Mouse (Mus musculus) midbrain, embryonic 16.5 days (tissue): ENCODE measurements at regions not wholly inside any gene's neighbourhood (a gene's known extent, or its start where the extent isn't known, plus 50 kb on each side); places are given as distances from the start of the nearest gene placed in this dataset.

Experiments used
- ATAC-seq: fragments of 200-750 bp; cut with Nextera tagmentation; 2 replicates; pipeline ENCODE4 v1.8.0; 2017; ENCODE audit warnings: moderate TSS enrichment
- H3K27ac ChIP-seq: fragments of 300-500 bp; sonication (generic); 2 replicates; pipeline ENCODE4 v1.5.1; 2014; ENCODE audit warnings: mild to moderate bottlenecking, low read length, mixed read lengths
- H3K27me3 ChIP-seq: fragments of 300-500 bp; sonication (generic); 2 replicates; pipeline ENCODE4 v1.6.1; 2014; ENCODE audit warnings: low read depth, low read length, mixed read lengths; ENCODE audit not compliant: control insufficient read depth, insufficient read depth
- H3K36me3 ChIP-seq: fragments of 300-500 bp; sonication (generic); 2 replicates; pipeline ENCODE4 v1.6.1; 2014; ENCODE audit warnings: mild to moderate bottlenecking, low read length, moderate library complexity, mixed read lengths; ENCODE audit not compliant: control insufficient read depth, insufficient read depth
- H3K4me1 ChIP-seq: fragments of 300-500 bp; sonication (generic); 2 replicates; pipeline ENCODE4 v1.6.1; 2014; ENCODE audit warnings: mild to moderate bottlenecking, low read length, mixed read lengths; ENCODE audit not compliant: control insufficient read depth, insufficient read depth
- H3K4me2 ChIP-seq: fragments of 300-500 bp; sonication (generic); 2 replicates; pipeline ENCODE4 v1.6.1; 2014; ENCODE audit warnings: mild to moderate bottlenecking, low read length, mixed read lengths
- H3K4me3 ChIP-seq: fragments of 300-500 bp; sonication (generic); 2 replicates; pipeline ENCODE4 v1.5.1; 2014; ENCODE audit warnings: low read depth, mild to moderate bottlenecking, low read length, moderate library complexity, mixed read lengths
- H3K9ac ChIP-seq: fragments of 300-500 bp; sonication (generic); 2 replicates; pipeline ENCODE4 v1.6.1; 2014; ENCODE audit warnings: low read depth, low read length, mixed read lengths
- H3K9me3 ChIP-seq: fragments of 300-500 bp; sonication (generic); replicated peaks from 2 replicates; pipeline ENCODE4 v1.6.1; 2014; ENCODE audit warnings: mild to moderate bottlenecking, low read length, mixed read lengths; ENCODE audit not compliant: control insufficient read depth, poor library complexity, severe bottlenecking
- WGBS: fragments of 180-500 bp; shearing (Covaris S2); extraction: QIAGEN DNeasy Blood & Tissue Kit; methylation state at CpG from one replicate; pipeline ENCODE4 v1.1.7; 2014; 5-methylcytosine and 5-hydroxymethylcytosine counted together

- 52% methylated on average over 6 of the region's 6 CpGs for WGBS
Observed at GRCm38 (mm10) chr1:186237556-186237955, 120.4 kb upstream of the Lyplal1 start.

GRCm38 (mm10) chr1:186236267-186237020 lies 119.3 kb upstream of the Lyplal1 start:
- no peaks in the 10 kb centered on the region for H3K9me3 ChIP-seq
- H3K27me3 ChIP-seq: no peaks in the 10 kb centered on the region
- WGBS: 56% methylated on average over 7 of the region's 7 CpGs
- H3K4me2 ChIP-seq: no peak overlapping the region
- H3K36me3 ChIP-seq: no peaks in the 10 kb centered on the region
- no peak overlapping the region for H3K4me3 ChIP-seq
- H3K9ac ChIP-seq: no peak overlapping the region
- no peak for ATAC-seq
- H3K4me1 ChIP-seq: no peaks in the 10 kb centered on the region
- no peak overlapping the region for H3K27ac ChIP-seq

More at GRCm38 (mm10) chr1:186237556-186237955, 120.4 kb upstream of the Lyplal1 start:
- Histone ChIP-seq H3K27ac (no peak overlapping the region), H3K4me3 (no peak overlapping the region), H3K9ac (no peak overlapping the region), H3K9me3 (no peaks in the 10 kb centered on the region), H3K4me2 (no peak overlapping the region), H3K27me3 (no peaks in the 10 kb centered on the region), H3K36me3 (no peaks in the 10 kb centered on the region), H3K4me1 (no peaks in the 10 kb centered on the region)
- ATAC-seq: no peak

- no peak overlapping the region for H3K27ac ChIP-seq
- ATAC-seq: no peak
- H3K4me3 ChIP-seq: no peak overlapping the region
- no peak overlapping the region for H3K4me2 ChIP-seq
- 69% methylated on average over 6 of the region's 6 CpGs for WGBS
- no peaks in the 10 kb centered on the region for H3K27me3 ChIP-seq
- no peaks in the 10 kb centered on the region for H3K9me3 ChIP-seq
- H3K4me1 ChIP-seq: no peaks in the 10 kb centered on the region
- H3K36me3 ChIP-seq: no peaks in the 10 kb centered on the region
- no peak overlapping the region for H3K9ac ChIP-seq
Observed at GRCm38 (mm10) chr1:186234536-186234935, 117.4 kb upstream of the Lyplal1 start.

- Histone ChIP-seq H3K4me1 (no peaks in the 10 kb centered on the region), H3K27me3 (no peaks in the 10 kb centered on the region), H3K4me2 (no peak overlapping the region), H3K27ac (no peak overlapping the region), H3K4me3 (no peak overlapping the region), H3K36me3 (no peaks in the 10 kb centered on the region), H3K9ac (no peak overlapping the region), H3K9me3 (no peaks in the 10 kb centered on the region)
- ATAC-seq: no peak
- WGBS: 74% methylated on average over 5 of the region's 5 CpGs
Observed at GRCm38 (mm10) chr1:186230476-186230875, 113.4 kb upstream of the Lyplal1 start.

- H3K27me3 ChIP-seq: no peaks in the 10 kb centered on the region
- no peak overlapping the region for H3K4me2 ChIP-seq
- H3K4me1 ChIP-seq: no peaks in the 10 kb centered on the region
- no peaks in the 10 kb centered on the region for H3K9me3 ChIP-seq
- no peaks in the 10 kb centered on the region for H3K36me3 ChIP-seq
- WGBS: 89% methylated on average over 6 of the region's 6 CpGs
- ATAC-seq: no peak
- H3K4me3 ChIP-seq: no peak overlapping the region
- H3K27ac ChIP-seq: no peak overlapping the region
- no peak overlapping the region for H3K9ac ChIP-seq
Observed at GRCm38 (mm10) chr1:186229856-186230255, 112.7 kb upstream of the Lyplal1 start.

GRCm38 (mm10) chr1:186228396-186228795 lies 111.3 kb upstream of the Lyplal1 start:
- Histone ChIP-seq H3K36me3 (no peaks in the 10 kb centered on the region), H3K9ac (no peak overlapping the region), H3K27me3 (no peaks in the 10 kb centered on the region), H3K27ac (no peak overlapping the region), H3K4me2 (no peak overlapping the region), H3K4me3 (no peak overlapping the region), H3K4me1 (no peaks in the 10 kb centered on the region), H3K9me3 (no peaks in the 10 kb centered on the region)
- WGBS: 89% methylated on average over 4 of the region's 4 CpGs
- ATAC-seq: no peak

- Histone ChIP-seq H3K36me3 (no peaks in the 10 kb centered on the region), H3K4me3 (no peak overlapping the region), H3K9me3 (no peaks in the 10 kb centered on the region), H3K4me2 (no peak overlapping the region), H3K4me1 (no peaks in the 10 kb centered on the region), H3K27me3 (no peaks in the 10 kb centered on the region), H3K27ac (no peak overlapping the region), H3K9ac (no peak overlapping the region)
- no peak for ATAC-seq
- WGBS: 76% methylated on average over 5 of the region's 5 CpGs
Observed at GRCm38 (mm10) chr1:186224231-186224630, 107.1 kb upstream of the Lyplal1 start.

GRCm38 (mm10) chr1:186223417-186223816 lies 106.3 kb upstream of the Lyplal1 start:
- Histone ChIP-seq H3K9me3 (no peaks in the 10 kb centered on the region), H3K4me3 (no peak overlapping the region), H3K4me1 (no peaks in the 10 kb centered on the region), H3K27ac (no peak overlapping the region), H3K9ac (no peak overlapping the region), H3K36me3 (no peaks in the 10 kb centered on the region), H3K27me3 (no peaks in the 10 kb centered on the region), H3K4me2 (no peak overlapping the region)
- 30% methylated on average over 7 of the region's 7 CpGs for WGBS
- no peak for ATAC-seq

GRCm38 (mm10) chr1:186218995-186219394 lies 101.9 kb upstream of the Lyplal1 start:
- Histone ChIP-seq H3K4me2 (no peak overlapping the region), H3K9me3 (no peaks in the 10 kb centered on the region), H3K27me3 (no peaks in the 10 kb centered on the region), H3K36me3 (no peaks in the 10 kb centered on the region), H3K4me3 (no peak overlapping the region), H3K9ac (no peak overlapping the region), H3K4me1 (peaks cover 2% of the 10 kb centered on the region; the same call in 1 of the 2 replicates), H3K27ac (no peak overlapping the region)
- 88% methylated on average over 4 of the region's 4 CpGs for WGBS
- no peak for ATAC-seq
